Mouse (Mus musculus) ovary, adult 18-20 months (tissue): ENCODE measurements at regions not wholly inside any gene's neighbourhood (a gene's known extent, or its start where the extent isn't known, plus 50 kb on each side); places are given as distances from the start of the nearest gene placed in this dataset.
"Not testable (repeated sequence)": the region's sequence is repeated elsewhere in the genome, so short reads cannot be mapped to it uniquely, and the experiment has no call there.

Experiments
- DNase-seq: peaks from one replicate; pipeline ENCODE4 v3.0.0; 2022; ENCODE audit warnings: low spot score, mixed read lengths

DNA sequence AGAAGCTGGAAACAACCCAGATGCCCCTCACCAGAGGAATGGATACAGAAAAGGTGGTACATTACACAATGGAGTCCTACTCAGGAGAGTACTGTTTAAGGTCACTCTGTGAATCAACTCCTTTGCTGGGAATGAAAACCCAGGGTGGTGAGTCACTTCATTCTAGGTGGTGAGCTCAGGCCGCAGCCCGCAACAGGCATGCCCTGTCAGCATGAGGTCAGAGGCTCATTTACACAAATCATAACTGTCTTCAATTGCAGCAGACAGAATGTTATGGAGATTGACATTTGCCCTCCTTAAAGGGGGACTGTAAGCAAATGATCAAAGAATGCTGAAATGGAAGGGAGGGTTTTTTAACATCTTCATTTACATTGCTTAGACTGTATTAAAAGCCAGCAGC lies 405.1 kb downstream of the Gja1 start:
- DNase-seq: no peak

DNA sequence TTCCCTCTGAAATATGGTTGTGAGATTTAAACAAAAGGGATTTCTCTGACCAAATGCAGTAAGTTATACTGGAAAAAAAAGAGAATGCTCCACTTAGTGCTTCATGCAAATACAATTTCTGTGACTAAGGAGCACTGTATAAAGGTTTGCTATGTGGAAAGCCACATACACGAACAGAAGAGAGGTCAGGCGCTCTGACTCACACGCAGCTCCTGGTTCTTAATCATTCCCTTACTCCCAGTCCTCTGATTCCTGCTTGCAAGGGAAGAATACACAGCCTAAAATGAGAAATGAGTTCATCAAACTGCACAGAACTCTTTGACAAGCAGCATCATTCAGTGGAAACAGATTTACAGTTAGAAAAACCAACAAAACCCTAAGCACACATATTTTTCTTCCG lies 406.8 kb downstream of the Gja1 start:
- DNase-seq: no peak

DNA sequence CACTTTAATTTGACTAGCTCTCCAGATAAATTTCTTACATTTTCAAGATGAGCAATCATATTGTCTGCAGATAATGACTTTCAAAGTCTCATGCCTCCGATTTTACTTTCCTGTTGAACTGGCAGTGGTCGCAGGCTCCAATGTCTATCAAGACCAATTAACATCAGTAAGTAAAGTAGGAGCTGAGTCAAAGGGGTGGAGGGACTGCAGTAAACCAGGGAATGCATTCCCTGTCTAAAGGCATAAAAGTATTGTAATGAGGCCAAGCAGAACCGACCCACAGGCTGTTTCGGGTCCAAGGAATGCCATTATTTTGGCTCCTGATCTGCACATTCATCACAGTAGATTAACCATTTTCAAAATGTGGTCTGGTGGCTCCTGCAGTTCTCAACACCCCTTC lies 411.0 kb downstream of the Gja1 start:
- no peak for DNase-seq

DNA sequence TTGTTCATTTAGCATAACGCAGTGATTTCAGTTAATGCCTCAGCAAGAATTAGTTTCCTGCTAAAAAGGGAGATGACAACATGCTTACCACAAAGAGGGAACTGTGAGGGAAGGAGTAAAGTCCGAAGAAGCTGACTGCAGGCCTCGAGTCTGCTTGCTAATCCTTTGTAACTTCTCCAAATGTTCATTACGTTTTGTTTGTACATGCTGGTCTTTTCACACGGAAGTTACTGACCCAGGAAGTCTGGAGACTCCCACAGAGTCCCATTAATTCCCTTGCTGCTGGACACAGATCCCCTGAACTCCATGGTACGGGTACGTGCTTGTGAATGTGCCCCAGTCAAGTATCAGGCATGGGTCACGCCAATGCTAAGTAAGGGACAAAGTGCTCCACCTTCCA lies 415.9 kb downstream of the Gja1 start:
- no peak for DNase-seq

DNA sequence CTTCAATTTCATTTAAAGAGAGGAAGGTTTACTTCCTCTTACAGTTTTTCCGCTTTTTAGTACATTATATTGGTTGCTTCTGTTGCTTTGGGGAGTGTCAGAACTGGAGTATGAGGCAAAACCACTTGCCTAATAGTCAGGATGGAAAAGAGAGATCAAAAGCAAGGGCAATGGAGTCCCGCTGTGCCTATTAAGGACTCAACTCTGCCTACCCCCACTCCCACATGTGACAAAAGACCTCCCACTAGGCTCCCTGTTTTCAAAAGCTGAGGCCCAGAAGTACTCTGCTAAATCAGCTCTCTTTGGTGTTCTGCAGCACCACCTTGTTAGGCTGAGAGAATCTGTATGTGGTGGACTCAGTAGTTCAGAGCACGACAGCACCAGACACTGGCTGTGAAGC lies 418.3 kb downstream of the Gja1 start:
- no peak for DNase-seq

DNA sequence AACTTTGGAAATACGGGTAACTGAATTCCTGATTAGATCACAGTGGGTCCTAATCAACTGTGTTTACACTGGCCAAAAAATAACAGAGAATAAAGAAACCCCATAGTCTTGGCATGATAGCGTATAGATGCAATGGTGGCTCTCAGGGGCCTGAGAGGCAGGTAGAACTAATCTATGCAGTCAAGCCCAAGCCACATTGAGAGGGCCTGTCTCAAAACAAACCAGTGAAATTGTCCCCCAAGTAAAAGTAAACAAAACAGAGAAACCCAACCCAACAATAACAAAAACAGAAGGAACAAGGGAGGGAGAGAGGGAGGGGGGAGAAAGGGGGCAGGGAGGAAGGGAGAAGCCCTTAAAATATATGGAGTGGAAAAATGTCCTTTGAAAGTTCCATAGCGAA lies 422.2 kb downstream of the Gja1 start:
- no peak for DNase-seq

DNA sequence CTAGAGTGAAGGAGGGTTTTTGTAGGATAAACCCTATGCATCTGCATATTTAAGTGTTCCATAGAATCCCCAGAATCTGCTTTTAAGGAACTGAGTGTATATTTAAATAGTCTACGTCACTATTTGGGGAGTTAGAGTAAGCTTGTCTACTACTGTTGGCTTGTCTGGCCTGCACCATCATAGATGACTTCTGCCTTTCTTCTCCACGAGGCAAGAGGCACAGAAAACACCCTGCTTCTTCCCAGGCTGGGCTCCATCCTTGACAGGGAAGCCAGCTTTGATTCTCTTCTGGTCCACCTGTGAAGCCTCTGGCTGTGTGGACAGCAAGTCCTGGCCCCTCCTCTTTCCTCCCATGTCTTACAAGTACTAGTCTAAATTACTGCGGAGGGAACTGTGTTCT lies 422.6 kb downstream of the Gja1 start:
- no peak for DNase-seq

DNA sequence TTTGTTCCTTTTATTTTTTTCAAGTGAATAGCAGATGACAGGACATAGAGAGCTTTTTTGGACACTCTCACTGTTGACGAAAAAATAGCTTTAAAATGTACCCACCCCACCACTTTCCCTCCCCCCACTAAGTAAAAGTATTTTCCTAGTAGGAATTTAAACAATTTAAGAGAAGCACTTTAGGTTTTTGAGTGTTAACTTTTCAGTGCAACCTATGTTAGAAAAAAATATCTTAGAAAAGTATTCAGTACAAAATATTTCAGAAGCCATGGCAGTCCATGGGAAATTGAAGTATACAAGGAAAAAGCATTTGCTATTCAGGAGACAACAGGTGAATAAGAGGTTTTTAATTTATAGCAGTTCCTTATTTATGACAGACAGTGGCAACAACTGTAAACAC lies 431.9 kb downstream of the Gja1 start:
- DNase-seq: no peak

DNA sequence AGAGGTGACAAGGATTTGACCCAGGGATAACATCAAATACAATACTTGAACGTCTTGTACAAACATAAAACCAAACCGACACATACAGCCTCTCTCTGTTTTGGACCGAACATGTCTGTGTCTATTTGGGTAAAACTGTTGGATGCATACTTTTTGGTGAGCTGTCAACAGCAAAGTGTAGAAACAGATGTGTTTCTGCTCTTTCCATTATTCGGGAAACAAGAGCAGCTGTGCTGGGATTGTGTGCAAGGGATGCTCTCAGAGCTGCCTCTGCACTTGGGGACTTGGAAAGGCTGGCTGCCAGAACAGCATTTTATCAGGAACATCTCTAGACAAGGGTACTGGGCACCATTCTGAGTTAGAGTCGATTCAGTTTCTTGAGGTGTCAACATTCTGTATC lies 445.0 kb downstream of the Gja1 start:
- no peak for DNase-seq

DNA sequence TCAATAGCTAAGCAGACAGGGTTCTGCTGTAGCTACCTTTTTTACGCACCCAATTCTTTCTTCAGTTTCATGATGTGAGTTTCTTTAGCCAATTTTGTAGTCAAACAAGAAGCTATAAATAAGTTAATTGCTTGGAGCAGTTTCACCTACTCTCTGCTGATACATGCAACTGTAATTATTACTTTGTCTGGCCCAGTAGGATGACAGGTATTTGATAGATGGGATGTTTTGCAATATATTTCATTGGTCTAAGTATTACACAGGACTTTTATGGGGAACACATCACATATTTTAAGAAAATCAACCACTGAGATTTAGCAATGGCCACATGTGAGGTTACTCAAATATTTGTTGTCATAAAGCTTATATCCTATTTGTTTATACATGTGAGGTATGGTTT lies 454.2 kb downstream of the Gja1 start:
- no peak for DNase-seq

DNA sequence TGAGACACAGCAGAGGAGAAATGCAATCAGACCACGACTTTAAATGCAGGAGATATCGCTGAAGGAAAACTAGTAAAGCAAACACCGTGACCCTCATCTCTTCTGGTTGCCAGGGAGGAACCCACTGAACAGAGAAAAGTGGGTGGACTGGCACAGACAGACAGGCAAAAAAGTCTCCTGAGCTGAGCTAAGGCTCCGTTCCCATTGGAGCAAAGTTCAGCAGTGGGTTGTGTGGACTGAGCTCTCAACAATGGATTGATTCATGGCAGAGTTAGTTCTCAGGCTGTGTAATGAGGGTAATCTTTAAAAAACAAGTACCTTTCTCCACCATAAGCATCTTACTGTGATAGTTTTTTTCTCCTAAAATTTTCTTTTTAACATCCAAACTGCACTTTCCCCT lies 454.8 kb downstream of the Gja1 start:
- no peak for DNase-seq

DNA sequence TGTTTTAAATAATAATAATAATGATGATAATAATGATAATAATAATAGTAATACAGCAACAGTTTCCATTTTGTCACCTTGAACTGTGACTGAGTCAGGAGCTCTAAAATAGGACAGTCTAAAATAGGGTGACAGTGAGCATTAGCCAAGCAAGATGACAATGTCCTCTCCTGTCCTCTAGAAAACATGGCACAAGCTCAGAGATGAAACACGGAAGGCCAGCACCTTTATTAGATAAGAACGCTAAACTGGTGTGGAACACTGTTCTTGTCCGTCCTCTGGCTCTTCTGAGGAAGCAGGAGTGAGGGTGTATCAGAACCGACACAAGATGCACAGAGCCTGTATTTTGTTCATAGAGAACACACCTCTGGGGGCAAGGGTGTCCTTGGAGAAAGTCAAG lies 459.0 kb downstream of the Gja1 start:
- DNase-seq: no peak

DNA sequence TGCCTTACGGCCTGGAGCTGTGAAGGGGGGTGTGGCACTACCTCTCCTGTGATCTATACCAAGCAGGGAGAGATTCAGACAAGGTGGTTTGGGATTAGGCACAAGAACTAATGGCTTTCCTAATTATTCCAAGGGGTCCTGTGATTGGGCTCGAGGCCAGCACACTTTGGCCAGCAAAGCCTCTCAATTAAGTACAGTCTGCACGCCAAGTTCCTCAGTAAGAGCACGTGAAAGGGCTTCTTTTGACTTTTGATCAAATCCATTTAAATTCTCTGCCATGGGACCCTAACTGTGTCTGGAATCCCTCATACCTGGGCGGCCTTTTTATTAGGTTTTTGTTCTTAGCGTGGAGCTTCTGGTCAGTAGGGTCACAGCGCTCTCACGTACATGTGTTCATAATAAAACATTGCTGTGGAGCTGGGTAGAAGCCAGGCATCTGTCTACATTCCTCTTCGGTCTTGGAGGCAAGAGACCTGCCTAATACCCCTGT lies 461.9 kb downstream of the Gja1 start:
- DNase-seq: no peak

DNA sequence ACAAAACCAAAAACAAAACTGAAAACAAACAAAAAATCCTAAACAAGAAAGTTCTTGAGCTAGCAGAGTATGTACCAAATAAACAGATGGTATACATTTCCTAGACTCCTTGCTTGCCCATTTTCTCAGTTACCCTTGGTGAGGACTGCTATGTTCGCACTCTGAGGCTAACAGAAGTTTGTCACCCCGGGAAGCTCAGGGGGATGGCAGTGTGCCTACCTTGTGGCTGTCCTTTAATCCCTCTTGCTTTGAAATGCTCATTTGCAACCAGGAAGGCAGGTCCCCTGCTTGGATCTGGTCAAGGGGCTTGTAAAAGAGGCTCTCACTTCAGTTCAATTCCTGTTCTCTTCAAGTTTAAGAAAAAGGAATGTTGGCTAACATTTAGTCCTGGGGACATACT lies 462.4 kb downstream of the Gja1 start:
- no peak for DNase-seq

DNA sequence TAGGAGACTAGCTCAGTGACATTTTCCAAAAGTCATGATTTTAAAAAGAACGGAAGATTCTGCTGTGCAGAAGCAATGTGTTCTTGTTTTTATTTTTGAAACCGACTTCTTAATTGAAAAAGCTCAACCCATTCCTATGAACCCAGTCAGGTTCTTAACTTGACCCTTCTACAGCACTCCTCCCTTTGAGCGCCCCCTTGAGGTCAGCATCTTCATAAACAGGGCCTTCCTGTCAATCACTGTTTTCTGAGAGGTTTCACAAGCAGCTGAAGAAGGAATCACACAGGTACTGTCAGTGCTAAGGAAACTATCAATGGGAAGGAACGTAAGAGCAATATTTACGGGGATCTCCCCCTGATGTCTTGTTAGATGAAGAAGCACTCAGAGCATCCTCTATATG lies 463.6 kb downstream of the Gja1 start:
- DNase-seq: no peak

DNA sequence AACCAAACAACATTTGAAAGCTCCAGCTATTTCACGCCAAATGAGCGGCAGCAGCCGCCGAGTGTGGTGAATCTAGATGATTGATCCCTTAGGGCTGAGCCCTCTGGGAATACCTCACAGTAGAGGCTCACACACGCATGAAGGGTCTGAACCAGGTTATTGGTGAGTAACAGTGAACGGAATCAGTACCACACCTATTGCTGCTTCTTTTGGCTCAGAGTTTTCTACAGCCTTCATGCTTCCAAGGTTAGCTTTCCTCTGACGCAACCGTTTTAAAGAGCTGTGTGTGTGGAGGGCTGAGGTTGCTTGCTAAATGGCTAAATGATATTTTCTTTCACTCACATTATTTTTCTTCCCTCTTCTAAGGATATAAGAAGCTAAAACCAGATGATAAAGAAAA lies 464.4 kb downstream of the Gja1 start:
- DNase-seq: no peak

DNA sequence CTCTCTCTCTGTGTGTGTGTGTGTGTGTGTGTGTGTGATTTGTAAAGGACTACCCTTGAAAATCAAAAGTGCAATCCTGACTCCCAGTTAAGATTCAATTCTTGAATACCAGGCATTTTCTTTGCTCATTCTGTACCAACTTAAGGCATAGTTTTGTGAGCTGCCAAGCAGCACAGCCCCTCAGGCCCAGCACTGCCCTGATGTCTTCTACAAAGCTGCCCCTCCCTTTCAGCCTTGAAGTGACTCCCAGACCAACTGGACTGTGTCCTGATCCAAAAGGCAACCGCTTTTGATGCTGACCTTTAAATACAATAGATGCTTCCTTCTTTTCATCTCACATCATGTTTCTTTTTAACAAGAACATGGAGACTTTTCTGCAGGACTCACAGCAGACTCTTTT lies 464.8 kb downstream of the Gja1 start:
- no peak for DNase-seq

DNA sequence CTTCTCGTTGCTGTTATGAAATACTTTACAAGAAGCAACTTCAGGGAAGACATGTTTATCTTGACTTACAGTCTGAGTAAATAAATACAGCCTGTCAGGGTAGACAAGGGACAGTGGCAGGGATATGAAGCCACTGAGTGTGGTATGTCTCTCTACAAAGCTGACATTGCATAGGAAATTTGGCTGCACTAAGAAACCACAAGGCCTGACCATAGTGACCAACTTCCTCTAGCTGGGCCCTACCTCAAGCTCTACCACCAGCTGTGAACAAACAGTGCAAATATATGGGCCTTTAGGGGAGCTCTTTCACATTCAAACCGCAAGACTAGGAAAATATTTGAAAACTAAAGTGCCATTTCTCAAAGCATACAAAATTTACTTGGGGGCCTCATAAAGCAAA lies 475.4 kb downstream of the Gja1 start:
- no peak for DNase-seq

DNA sequence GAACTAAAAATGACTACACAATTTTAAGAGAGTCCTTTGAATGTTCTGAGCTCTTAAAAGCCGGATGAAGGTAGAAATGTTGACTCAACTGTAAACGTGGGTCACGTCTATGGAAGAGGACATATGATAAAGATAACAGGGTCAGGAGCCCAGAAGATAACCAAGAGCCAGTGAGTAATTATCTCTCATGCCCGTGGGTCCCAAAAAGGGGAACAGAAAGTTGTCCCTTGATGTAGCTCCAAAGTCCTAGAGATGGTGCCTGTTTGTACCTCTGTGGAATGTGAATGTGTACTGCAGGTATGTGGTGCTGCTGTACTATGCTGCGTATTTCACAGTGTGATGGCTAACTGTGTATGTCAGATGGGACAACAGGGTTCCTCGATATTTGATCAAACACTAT lies 479.1 kb downstream of the Gja1 start:
- no peak for DNase-seq

DNA sequence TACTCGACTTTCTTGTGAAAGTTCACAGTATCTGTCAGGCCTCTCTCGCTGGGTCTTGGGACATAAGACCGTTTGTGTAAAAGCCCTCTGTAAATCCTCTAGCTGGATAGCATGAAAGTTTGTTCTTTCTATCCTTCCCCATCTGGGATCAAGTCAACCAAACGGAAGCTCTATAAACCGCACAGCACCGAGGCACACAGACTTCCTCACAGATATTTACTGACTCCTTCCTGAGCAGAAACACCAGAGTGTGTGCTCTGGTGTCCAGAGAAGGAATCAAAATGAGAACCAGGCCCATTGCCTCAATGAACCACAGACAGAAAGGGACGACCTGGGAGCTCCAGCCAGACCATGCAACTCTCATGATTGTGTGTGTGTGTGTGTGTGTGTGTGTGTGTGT lies 502.6 kb downstream of the Gja1 start:
- no peak for DNase-seq

DNA sequence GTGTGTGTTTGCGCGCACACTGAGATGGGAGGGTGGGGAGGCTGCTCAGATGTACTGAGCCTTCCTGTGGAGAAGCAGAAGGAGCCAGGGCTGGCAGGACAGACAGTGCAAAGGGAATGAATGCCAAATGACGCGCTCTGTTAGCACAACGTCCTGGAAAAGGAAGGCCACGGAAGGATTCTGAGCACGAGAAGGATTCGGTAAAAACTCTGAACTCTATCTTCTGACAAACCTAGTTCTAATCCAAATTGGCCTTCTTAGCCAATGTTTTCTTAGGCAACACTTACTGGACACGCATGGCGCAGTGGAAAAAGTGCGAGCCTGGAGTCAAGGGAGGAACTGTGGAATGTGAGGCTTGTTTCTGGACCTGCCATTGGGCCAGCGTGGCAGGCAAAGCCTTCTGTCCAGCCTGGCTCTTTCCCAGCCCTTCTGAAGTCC lies 503.0 kb downstream of the Gja1 start:
- DNase-seq: no peak

DNA sequence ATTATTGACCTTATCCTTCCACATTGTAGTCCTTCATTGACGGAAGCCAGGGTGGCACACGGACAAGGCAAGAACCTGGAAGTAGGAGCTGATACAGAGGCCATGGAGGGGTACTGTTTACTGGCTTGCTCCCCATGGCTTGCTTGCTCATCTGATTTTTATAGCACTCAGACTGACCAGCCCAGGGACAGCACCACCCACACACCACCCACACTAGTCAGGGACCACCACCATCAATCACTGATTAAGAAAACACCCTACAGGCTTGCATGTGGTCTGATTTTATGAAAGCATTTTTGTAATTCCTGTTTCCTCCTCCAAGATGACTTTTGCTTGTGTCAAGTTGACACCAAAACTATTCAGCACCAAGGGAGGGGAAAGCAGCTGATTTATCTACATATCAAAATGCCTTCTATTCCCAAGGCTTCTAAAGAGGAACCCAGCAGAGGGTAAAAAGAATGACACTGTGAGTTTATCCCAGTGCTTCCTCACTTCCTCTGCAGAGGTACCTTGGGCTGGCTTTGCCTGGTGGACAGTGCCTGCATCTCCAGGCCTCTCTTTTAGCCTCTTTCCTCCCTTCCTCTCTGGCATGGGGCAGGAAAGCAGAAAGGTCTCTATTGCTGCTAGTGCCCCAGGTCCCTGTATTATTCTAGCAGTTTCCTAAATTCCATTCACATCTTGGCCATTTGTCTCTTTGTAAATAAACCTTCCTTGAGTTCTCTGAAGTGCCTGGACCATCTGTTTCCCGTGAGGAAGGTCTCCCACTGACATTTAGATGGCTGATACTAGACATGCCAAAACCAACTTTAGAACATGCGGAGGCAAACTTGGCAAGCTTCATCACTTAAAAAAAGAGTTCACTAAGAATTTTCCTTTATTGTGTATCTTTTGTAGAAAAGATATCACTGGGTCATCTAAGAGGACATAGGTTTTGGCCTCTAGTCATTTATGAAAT lies 507.6 kb downstream of the Gja1 start:
- DNase-seq: no peak

DNA sequence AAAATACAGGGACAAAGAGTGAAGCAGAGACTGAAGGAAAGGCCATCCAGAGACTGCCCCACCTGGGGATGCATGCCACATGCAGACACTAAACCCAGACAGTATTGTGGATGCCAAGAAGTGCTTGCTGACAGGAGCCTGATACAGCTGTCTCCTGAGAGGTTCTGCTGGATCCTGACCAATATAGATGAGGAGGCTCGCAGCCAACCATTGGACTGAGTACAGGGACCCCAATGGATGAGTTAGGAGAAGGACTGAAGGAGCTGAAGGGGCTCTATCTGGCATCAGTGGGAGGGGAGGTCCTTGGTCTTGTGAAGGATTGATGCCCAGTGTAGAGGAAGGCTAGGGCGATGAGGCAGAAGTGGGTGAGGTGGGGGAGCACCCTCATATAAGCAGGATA lies 514.4 kb downstream of the Gja1 start:
- DNase-seq: not testable (repeated sequence)

DNA sequence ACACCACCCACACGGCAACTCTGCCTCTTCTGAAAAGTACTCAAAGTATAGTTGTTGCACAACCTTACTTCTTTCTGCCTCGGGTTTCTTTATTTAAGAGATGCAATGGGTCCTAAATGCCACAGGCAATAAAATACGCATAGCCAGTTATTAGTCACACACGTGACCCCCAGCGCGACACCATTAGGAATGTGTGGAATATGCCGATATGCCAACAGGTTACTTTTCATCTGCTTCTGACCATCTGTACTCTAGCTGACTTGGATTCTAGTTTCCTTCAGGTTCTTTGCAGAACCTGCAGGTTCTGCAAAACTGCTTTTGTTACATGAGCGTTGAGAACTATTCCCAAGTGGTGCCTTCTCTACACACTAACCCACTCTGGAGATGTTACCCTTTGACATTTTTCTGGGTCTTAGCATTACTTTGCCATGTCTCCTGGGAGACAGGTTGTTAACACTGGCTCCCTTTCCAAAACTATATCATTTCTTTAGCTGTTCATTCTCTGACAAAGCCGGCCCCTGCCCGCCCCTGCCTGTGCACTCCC lies 515.6 kb downstream of the Gja1 start:
- no peak for DNase-seq
